Mouse (Mus musculus): ENCODE data around the gene Marco.

The Marco gene

DNA sequence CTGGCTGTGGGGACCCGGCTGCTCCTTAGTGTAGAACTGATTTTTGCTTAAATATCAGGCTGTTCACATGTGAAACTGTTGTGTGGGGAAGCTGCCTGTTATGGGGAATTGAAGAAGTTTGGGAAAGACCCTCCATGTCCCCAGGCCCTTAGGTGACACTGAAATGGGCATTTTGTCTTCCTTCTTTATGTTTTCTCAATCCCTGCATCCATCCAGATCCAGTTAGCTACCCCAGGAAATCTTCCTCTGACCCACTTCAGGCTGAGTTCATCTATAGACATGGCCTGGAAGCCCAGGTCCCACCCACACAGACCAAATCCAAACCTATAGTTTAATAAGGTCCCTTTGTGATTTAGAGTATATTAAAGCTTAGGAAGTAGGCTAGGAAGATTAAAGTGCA is at the start of gene Marco:
Marco (minus strand) TSS at position 101 of the 400 bp plus-strand sequence.
- DNase-seq (ENCODE audit: low spot score): no peak

- DNase-seq (ENCODE audit: low spot score): no peak
Observed at GRCm38 (mm10) chr1:120539506-120540029, 34.7 kb upstream of the Marco start.

- DNase-seq (ENCODE audit: low spot score): no peak
Observed at GRCm38 (mm10) chr1:120536998-120537397, 32.2 kb upstream of the Marco start.

- DNase-seq (ENCODE audit: low spot score): no peak
Observed at GRCm38 (mm10) chr1:120535919-120536318, 31.1 kb upstream of the Marco start.

DNA sequence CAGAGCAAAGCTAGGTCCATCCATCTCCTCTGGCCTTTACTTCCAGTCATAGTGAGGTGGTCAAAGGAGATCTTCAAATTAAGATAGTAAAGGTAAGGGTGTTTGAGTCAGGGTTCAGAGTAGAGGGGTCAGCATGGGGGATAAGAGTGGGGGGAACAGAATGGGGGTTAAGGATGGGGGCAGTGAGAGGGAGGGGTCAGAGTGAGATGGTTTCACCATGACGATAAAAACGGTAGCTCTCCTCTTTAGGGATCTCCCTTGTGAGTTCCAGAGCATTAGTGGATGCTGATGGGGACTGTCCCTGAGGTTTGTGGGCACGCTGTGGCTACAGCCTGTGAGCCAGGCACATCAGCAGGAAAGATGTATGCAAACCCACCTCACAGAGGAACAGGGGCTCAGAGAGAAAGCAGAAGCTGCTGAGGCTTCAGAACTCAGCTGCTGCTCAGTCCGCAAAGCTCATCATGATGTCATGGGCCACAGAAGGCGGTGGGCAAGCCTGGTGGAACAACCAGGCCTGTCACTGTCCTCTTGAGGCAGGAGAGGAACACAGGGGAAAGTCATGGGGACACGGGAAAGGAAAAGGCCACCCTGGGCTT is 27.6 kb upstream of the Marco start:
- DNase-seq (ENCODE audit: low spot score): no peak

GRCm38 (mm10) chr1:120531770-120532169 is 26.9 kb upstream of the Marco start:
- DNase-seq (ENCODE audit: low spot score): no peak

- DNase-seq (ENCODE audit: low spot score): no peak
Observed at GRCm38 (mm10) chr1:120529881-120530280, 25.1 kb upstream of the Marco start.

DNA sequence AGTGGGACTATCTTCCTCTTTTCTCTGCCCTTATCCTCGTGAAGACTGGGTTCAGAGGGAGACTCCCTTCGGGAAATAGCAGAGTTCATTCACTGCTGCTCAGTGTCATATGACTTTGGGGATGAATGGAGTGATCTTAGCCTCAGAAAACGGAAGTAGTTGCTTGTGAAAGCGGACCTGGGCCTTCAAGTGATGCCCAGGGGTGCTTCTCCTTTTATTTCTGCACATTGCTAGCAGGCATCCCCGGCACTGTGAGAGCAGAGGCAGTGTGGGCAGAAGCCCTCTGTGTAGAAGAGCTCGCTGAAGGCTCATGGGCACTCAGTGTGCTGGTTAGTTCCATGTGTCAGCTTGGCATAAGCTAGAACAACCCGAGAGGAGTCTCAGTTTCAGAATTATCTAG is 12.8 kb upstream of the Marco start:
- no peak for DNase-seq (ENCODE audit: low spot score)

DNA sequence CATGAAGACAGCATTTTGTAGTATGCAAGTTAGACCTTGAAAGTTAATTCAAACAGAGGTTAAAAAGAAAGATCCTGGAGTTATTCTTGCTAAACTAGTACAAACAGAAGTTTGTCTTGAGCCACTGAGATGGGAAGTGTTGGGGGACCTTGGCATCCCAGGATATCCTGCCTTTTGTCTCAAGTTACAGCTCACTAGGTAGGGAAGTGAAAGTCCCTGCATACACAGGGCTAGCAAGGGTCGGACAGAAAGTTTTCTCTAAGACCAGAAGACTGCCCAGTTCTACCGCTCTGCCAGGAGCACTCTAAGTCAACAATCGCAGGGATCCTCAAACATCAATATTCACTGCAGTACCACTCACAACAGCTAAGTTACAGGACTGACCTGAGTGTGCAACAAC is 5.5 kb upstream of the Marco start:
- DNase-seq (ENCODE audit: low spot score): no peak

DNA sequence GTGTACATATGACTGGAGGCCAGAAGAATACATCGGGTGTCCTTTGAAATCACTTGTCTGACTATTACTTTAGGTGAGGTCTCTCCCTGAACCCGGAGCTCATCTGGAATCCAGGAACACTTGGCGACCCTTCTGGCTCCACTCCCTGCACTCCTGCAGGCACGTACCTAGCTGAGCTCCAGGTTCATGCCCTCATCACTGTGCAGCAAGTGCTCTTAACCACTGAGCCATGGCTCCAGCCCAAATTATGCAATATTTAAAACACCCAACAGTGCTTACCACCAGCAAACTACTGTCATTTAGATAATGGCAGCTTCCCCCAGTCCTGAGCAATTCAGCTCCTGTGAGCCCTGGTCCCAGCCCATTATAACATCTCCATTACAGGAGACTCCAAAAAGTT is 4.2 kb upstream of the Marco start:
- DNase-seq (ENCODE audit: low spot score): no peak

DNA sequence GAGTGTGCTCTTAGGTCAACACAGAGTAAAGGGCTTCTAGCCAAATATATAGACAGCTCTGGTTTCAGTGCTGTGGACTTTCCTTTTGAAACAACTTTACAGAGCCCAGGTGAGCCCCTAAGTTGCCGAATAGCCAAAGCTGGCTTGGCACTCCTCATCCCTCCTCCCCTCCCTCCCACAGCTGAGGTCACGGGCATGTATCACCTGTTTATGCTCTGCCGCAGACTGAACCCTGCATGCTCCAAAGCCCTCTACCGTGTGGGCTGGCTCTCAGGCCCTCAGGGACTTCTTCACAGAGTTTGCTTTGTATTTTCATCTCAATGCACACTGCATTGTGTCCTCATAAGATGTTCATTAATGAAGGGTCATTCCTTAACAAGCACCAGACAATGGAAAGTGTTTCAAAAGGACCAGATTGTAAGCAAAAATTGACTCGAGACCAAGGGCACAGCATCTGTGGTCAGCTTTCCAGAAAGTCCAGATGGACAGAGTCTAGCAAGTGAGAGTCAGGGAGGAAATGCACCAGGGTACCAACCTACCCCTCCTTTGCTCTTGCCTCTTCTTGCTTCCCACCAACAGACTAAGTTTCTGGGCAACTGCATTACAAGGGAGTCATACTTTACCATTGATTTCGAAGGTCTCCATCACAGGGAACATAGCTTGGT is 646 bp downstream of the Marco start:
- no peak for DNase-seq (ENCODE audit: low spot score)

- no peak for DNase-seq (ENCODE audit: low spot score)
Observed at GRCm38 (mm10) chr1:120501496-120501895, 3.3 kb downstream of the Marco start.

GRCm38 (mm10) chr1:120498036-120498435 is 6.8 kb downstream of the Marco start:
- DNase-seq (ENCODE audit: low spot score): no peak

DNA sequence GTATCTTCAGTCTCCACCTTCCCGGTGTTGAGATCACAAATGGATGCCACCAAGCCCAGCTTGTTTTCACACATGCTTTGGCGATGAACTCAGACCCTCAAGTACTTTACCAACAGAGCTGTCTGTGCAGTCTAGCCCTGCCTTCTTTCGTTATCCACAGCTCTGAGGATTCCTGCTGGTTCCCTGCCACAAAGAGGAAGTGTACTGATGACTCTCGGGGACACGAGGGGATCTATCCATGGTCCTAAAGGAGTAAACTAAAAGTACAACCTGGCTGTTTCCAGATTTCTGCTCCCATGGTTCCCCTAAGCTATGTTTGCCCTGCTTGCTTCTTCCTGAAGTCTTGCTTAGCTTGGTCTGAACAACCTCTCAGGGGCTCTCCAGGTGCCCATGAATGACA is 23.9 kb downstream of the Marco start:
- DNase-seq (ENCODE audit: low spot score): peak; percentile 4

DNA sequence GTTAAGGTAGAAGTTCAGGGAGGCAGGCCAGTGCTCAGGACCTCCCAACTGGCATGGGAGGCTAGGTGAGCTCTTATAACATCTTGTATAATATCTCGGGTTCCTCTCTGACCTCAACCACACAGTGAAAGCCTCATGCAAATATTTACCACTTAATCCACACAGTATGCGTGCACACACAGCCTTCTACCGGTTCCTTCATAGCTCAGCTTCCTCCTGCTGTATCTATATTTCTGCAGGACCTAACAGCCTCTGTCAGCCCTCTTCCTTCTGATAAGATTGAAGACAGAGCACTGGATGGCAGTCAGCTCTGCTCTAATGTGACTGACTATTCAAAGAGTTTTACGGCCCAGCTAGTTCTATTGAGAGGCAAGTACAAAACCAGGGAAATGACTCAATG is 30.0 kb downstream of the Marco start:
- DNase-seq (ENCODE audit: low spot score): no peak

DNA sequence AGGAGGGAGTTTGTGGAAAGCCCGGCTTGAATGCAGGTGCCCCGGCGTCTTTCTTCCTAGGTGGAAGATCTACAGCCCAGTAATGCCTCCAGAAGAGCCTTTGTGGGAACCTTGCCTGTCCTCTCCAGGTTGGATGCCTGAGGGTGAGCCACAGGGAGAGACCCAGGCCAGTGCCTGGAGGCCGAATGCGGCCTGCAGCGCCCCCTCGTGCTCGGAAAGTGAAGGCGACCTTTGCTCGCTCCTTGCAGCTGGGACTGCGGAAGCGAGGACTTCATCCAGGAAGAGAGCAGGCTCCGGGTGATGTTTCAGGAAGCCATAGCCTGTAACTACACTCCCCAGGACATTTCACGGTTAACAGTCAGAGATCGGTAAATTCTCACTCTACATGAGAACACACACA is 35.9 kb downstream of the Marco start:
- no peak for DNase-seq (ENCODE audit: low spot score)

DNA sequence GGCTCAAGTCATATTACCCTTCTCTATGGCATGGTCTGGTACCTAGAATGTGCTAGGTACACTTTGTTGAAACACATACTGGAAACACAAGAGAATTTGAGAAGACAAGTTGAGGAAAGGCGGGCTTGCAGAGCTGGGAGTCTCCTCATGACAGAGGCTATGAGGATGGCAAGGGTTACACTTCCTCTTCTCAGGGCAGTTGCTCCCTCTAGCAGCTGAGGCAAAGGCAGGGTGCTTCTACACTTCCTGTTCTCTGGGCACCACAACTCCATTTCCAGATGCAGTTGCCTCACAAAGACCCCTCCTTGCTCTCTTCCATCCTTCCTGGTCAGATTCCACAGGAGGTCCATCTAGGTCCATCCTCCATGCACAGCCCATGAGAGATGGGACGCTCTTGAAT is 37.5 kb downstream of the Marco start:
- DNase-seq (ENCODE audit: low spot score): no peak

- DNase-seq (ENCODE audit: low spot score): no peak
Observed at GRCm38 (mm10) chr1:120466751-120467150, 38.1 kb downstream of the Marco start.

- no peak for DNase-seq (ENCODE audit: low spot score)
Observed at GRCm38 (mm10) chr1:120459032-120459431, 45.8 kb downstream of the Marco start.

DNA sequence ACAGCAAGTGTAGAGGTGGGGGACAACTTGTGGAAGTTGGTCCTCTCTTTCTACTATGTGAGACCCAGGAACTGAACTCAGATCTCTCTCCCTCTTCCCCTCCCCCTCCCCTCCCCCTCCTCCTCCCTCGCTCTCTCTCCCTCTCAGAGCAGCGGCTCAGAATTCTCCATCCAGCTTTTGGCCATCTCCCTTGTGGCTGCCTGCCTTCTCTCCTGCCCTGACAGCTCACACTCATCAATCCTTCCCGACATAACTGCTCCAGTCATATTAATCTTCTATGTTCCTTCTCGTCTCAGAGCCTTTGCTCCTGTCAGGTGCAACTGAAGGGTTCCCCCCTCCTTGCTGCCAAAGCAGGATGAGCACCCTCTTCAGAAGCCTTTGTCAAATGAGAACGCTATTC is 46.3 kb downstream of the Marco start:
- no peak for DNase-seq (ENCODE audit: low spot score)

DNA sequence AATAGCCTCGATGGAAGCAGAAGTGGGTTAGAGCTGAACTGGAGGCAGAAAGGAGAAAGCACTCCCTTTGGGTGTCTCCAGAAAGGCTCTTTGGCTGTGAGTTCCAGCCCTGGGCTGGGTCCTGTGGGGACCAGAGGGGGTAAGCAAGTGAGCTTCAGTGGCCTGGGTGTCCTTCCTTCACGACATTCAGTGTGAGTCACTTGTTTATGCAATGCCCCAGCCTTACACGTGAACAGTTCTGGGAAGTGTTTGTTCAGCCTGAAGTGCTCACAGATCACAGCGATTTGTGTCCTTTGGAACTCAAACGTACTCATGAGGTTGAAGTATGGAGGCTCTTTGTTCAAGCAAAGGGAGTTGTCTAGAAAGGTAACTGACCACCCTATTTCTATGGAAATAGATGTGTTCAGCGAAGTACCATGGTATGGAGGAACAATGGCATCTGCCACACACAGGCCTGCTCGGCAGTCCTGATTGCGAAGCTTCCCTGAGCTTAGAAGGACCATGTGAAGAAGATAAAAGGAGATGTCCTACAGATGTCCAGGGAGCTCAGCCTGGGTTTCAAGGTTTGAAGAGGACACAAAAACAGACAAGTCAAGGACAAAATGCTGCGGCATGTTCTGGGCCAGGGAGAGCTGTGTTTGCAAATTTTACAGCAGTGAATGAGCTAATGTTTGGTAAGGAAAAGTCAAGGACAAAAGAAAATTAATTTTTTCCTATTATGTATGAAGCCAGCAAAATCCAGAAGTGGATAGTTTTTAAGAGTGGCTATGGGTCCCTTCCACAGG is 53.1 kb downstream of the Marco start:
- DNase-seq (ENCODE audit: low spot score): no peak

GRCm38 (mm10) chr1:120449662-120450061 is 55.2 kb downstream of the Marco start:
- no peak for DNase-seq (ENCODE audit: low spot score)

- no peak for DNase-seq (ENCODE audit: low spot score)
Observed at GRCm38 (mm10) chr1:120443228-120443639, 61.6 kb downstream of the Marco start.
